Mouse (Mus musculus) WW6 (cell line): Measurements from ENCODE around the gene Col1a1.
"Not testable (repeated sequence)": the region's sequence is repeated elsewhere in the genome, so short reads cannot be mapped to it uniquely, and the experiment has no call there.

Experiments used
- DNase-seq: peaks from one replicate; pipeline ENCODE4 v3.0.0-alpha.2; 2013; ENCODE audit warnings: low read depth, low spot score

Gene Col1a1

GRCm38 (mm10) chr11:94937787-94938186, 1.8 kb downstream of the Col1a1 start:
- DNase-seq = no peak

DNA sequence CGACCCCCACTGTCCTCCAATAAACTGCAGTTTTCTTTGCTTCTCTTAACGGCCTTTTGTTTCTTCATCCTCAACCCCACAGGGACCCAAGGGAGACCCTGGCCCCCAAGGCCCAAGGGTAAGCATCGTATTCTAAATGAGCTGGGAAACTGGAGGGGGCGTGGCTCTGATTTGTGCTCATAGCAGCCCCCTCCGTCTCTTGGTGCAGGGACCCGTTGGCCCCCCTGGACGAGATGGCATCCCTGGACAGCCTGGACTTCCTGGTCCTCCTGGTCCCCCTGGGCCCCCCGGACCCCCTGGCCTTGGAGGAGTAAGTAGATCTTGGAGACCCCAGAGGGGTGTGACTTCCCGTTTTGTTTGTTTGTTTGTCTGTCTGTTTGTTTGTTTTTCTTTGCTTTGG, 2.3 kb downstream of the Col1a1 start:
- DNase-seq = no peak

GRCm38 (mm10) chr11:94939280-94939679, 3.3 kb downstream of the Col1a1 start:
- no peak for DNase-seq

GRCm38 (mm10) chr11:94941121-94941520, 5.1 kb downstream of the Col1a1 start:
- no peak for DNase-seq

- no peak for DNase-seq
Measured at GRCm38 (mm10) chr11:94941776-94942175, 5.8 kb downstream of the Col1a1 start.

- DNase-seq = no peak
Measured at GRCm38 (mm10) chr11:94942282-94943023, 6.4 kb downstream of the Col1a1 start.

- no peak for DNase-seq
Measured at GRCm38 (mm10) chr11:94943054-94943453, 7.0 kb downstream of the Col1a1 start.

GRCm38 (mm10) chr11:94944295-94944694, 8.3 kb downstream of the Col1a1 start:
- DNase-seq = no peak

GRCm38 (mm10) chr11:94945236-94945635, 9.2 kb downstream of the Col1a1 start:
- no peak for DNase-seq

DNA sequence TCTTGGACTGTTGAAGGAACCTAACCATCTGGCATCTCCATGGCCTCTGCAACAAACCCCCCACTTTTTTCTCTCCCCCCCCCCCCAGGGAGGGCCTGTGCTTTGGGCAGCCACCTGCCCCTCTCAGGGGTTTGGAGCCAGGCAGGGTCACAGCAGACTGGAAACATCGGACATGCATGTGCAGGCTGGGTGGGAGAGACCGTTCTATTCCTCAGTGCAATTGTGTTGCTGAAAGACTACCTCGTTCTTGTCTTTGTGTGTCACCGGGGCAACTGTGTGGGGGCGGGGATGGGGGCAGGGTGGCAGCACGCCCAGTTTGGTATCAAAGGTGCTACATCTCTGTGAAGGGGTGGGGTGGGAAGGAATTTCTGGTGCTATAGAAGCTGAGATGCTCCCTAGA, 16.1 kb downstream of the Col1a1 start:
- DNase-seq = no peak

- no peak for DNase-seq
Measured at GRCm38 (mm10) chr11:94955103-94955502, 19.1 kb downstream of the Col1a1 start.

GRCm38 (mm10) chr11:94957693-94958064, 21.7 kb downstream of the Col1a1 start:
- no peak for DNase-seq

DNA sequence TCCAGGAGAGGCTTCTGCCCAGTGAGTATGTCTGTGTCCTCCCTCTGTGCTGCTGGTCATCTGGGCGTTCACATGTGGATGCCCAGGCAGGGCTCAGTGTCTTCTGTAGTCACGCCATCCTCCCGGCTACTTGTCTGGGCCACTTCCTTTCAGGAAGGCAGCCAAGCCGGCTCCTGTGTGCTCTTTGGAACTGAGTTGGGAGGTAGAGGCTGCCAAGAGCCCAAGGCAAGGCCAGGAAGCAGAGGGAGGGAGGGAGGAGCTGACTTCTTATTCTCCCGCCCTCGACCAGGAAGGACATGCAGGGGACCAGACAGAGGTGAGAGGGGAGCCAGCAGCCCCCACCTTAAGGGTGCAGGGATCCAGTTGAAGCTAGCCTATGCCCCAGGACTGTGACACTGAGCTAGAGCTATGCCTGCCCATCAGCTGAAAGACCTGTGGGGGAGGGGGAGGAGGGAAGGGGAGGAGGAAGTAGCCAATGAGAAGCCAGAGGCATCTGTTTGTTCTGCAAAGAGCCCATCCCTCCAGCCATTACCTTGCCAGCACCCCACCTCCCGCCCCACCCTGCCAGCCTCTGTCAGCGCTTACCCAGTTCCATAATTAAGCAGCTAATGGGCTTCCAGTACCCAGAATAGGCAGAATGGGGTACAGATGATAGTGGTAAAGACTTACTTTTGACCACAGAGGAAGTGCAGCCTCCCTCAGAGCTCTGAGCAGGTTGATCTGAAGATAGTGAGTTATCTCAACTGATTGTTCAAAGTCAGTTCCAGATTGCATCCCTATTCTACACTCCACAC, 22.2 kb downstream of the Col1a1 start:
- DNase-seq = peak; percentile 80

DNA sequence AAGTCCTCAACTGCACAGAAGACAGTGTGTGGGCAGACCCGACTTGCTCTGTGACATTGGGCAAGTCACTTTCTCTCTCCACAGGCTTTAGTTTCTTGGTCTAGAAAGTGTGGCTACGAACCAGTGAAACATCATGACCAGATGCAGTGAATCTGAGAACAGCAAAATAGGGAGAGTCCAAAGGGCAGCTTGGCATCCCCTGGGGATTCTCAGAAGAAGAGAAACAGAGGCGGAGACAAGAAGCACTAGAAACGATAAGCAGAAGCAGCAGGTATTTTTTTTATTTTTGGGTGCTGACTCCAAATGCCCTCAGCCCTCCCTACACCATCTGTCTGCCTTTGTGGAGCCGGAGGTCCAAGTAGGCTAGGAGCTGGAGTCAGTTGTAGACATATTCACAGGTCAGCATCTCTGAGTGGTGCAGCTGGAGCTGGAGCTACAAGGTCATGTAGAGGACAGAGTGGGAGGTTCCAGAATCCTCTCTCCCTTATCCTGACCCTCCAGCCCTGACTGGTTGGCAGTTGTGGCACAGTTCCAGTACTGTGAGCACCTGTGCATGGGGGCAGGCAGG, 26.6 kb downstream of the Col1a1 start:
- no peak for DNase-seq

- DNase-seq = no peak
Measured at GRCm38 (mm10) chr11:94967419-94967818, 31.4 kb downstream of the Col1a1 start, which contains the start of gene Hils1. Gene Hils1 (plus strand): TSS chr11:94967593.

- DNase-seq = no peak
Measured at GRCm38 (mm10) chr11:94968187-94968586, 32.2 kb downstream of the Col1a1 start.

DNA sequence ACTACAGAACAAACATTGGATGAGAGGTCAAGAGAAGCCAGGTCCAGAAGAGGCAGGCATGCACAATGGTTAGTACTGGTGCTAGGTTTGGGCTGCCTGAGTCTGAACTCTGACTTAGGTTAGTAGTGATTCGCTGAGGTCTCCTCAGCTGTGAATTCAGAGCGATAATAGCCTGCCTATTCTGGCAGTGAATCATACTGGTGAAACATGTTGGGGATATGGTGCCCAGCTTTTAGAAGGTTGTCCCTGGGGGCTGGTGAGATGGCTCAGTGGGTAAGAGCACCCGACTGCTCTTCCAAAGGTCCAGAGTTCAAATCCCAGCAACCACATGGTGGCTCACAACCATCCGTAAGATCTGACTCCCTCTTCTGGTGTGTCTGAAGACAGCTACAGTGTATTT, 33.7 kb downstream of the Col1a1 start:
- not testable (repeated sequence) for DNase-seq

GRCm38 (mm10) chr11:94970210-94970943, 34.4 kb downstream of the Col1a1 start:
- DNase-seq = no peak

- no peak for DNase-seq
Measured at GRCm38 (mm10) chr11:94971895-94972615, 36.0 kb downstream of the Col1a1 start.

- DNase-seq = no peak
Measured at GRCm38 (mm10) chr11:94972887-94973286, 36.9 kb downstream of the Col1a1 start.

- no peak for DNase-seq
Measured at GRCm38 (mm10) chr11:94973313-94973712, 37.3 kb downstream of the Col1a1 start.
